Mouse (Mus musculus): ENCODE results near the gene Gpam. TPM values are rescaled to one million over a fixed set of nuclear protein-coding genes. Genes with fewer than 3 reads are reported as not detected.

The Gpam gene
- polyA plus RNA-seq, 1 experiment from 2014 or later: 23.6 TPM

DNA sequence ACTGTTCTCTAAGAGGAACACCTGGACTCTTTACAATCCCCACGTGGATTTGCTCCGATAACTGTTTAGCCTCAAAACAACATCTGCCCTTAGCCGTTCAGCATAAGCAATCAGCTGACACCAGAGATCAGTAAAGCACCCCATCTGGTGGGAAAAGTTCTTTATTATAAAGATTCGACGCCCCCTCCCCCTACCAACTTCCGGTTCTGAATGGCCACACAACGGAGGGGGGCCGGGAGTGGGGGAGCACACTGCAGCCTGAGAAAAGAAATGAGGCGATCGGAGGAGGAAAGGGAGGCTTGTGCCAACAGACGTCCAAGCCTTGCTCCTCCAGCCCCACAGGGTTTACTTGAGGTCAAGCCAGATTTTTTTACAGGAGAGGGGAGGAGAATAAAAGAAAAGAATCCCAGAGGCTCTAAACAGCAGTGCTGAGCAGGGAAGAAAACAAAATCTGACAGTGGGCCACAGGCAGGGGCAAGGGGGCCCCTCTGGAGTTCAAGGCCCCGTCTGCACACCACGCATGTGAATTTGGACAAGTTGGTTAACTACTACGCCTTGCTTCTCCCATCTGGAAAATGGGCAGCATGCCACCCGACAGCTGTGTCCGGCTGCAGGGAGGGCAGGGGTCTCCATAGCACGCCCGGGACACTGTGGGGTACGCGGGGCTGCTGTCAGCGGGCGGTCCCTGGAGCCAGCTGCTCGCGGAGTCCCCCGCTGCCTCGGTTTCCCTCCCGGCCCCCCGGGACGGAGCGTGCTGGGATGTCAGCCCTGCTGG, 28.4 kb downstream of the Gpam start:
- peak overlapping the region; percentile 94 for H3K27ac ChIP-seq (replicated peaks)
- no peaks in the 10 kb centered on the region for H3K9me3 ChIP-seq
- H3K4me3 ChIP-seq: peak overlapping the region; percentile 71
- peak overlapping the region; percentile 88 for H3K4me2 ChIP-seq
- peak overlapping the region; percentile 90 for H3K9ac ChIP-seq
- WGBS: 1% methylated on average over 30 of the region's 30 CpGs
- H3K27me3 ChIP-seq: no peaks in the 10 kb centered on the region
- ATAC-seq (ENCODE audit: low FRiP score, low read depth): peak; percentile 80
- peaks cover 9% of the 10 kb centered on the region; the same call in 1 of the 2 replicates for H3K36me3 ChIP-seq
- H3K4me1 ChIP-seq (replicated peaks): peaks cover 22% of the 10 kb centered on the region

DNA sequence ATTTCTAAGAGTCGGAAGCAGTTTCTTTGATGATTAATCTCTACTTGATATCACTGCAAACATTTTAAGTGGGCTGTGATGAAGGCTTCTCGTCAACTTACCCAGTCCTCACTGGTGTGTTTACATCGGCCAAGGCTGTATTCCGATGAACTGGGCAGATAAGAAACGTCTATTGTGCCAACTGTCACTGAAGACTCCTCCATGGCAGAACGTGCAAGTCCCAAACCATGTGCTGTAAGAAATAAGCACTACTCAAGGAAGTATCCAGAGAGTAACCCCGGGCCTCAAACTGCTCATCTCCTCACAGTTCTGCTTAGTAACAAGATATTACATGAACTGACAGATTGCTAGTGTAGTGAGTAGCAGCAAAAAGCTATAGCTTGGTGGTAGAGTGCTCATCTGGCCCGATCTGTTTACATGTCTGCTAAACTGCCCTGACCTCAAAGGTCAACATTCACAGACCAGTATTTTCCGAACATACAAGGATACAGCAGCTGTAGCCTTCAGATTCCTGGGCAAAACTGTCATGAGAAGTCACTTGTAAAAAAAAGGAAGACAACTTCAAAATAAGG, 29.6 kb downstream of the Gpam start:
- 68% methylated on average over 9 of the region's 9 CpGs for WGBS
- no peak overlapping the region for H3K9ac ChIP-seq
- peak overlapping the region; percentile 88 for H3K4me2 ChIP-seq
- no peaks in the 10 kb centered on the region for H3K9me3 ChIP-seq
- ATAC-seq (ENCODE audit: low FRiP score, low read depth): no peak
- H3K4me1 ChIP-seq (replicated peaks): peaks cover 22% of the 10 kb centered on the region
- no peak overlapping the region for H3K27ac ChIP-seq (replicated peaks)
- peaks cover 17% of the 10 kb centered on the region; the same call in 1 of the 2 replicates for H3K36me3 ChIP-seq
- H3K4me3 ChIP-seq: no peak overlapping the region
- H3K27me3 ChIP-seq: no peaks in the 10 kb centered on the region

DNA sequence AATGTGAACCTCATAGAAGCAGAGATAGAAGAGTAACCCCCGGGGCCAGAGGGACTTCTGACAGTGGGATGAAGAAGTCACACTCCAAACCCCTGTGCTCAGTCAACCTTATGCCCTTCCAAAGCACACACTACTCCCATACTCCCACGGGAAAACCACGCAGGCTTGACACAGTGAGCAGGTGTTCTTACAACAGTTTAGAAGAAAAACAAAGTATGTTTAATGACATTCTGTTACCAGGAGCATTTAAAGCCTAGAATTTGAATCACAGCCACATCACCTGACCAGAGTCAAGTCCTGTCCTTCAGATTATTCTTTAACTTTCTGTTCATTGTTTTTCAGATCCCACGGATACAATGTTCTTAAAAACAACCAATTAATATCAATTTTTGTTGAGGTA, 30.4 kb downstream of the Gpam start:
- Histone ChIP-seq H3K36me3 (peaks cover 19% of the 10 kb centered on the region; the same call in 1 of the 2 replicates), H3K27ac (replicated peaks) (no peak overlapping the region)
- WGBS: 77% methylated on average over 4 of the region's 4 CpGs

DNA sequence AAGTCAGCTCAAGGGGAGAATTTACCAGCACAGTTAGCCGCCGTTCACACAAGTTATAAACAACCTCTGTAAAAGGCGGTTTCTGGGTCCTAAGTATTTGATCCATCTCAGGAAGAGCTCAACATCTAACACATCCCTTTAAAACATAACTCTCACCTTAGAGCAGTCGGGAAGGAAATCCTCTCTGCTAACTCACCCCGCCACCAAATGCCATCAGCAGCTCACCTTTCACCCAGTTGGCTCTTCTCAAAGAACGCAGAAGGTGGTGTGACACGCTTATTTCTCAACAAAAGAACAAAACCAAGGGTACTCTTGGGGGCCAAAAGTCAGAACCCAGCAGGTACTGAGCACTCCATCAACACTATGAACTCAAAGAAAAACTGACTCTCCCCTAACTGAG, 31.5 kb downstream of the Gpam start:
- no peak overlapping the region for H3K27ac ChIP-seq (replicated peaks)
- no peaks in the 10 kb centered on the region for H3K27me3 ChIP-seq
- 75% methylated on average over 7 of the region's 7 CpGs for WGBS

More for the DNA sequence above, 30.4 kb downstream of the Gpam start:
- ATAC-seq (ENCODE audit: low FRiP score, low read depth): no peak
- no peaks in the 10 kb centered on the region for H3K9me3 ChIP-seq
- no peak overlapping the region for H3K4me2 ChIP-seq
- no peak overlapping the region for H3K9ac ChIP-seq
- peaks cover 22% of the 10 kb centered on the region for H3K4me1 ChIP-seq (replicated peaks)
- no peak overlapping the region for H3K4me3 ChIP-seq
- no peaks in the 10 kb centered on the region for H3K27me3 ChIP-seq

DNA sequence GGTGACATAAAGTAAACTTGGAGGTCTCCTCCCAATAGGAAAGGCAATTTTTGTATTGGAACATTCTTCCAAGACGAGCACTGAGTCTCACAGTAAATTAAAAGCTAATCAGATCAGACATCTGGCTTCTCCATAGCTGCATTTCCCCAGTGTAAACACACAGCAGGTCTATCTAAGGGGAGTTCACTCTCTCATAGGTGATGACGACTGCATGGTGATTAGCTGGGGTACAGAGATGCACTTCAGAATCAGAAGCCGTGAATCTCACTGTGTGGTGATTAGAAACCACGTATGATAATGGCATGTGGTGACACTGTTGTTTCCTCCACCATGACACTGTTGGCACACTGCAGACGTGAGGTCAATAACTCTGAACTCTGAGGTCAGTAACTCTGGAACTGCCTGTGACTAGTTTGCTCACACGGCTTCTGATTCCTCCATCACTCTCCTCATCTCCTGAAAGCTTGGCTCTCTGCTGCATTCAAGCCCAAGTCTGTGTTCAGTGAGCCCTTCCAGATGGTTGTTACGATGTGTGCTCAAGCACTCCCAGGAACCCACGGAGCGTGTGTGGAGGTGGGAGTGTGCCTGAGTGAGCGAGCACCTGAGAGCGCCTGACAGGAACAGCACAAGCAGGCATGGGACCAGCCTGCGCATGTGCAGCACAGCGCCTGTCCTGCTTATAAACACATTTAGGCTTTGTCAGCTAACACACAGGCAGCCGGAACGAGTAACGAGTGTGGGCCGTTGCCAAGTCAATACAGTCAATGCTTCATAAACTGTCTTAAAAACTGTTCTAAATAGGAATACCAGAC, 35.2 kb downstream of the Gpam start:
- ATAC-seq (ENCODE audit: low FRiP score, low read depth): 0 out of 2 replicates have a peak, but pooled peaks have one; percentile 51
- H3K4me1 ChIP-seq (replicated peaks): no peaks in the 10 kb centered on the region
- no peak overlapping the region for H3K9ac ChIP-seq
- H3K9me3 ChIP-seq: no peaks in the 10 kb centered on the region
- H3K36me3 ChIP-seq: peaks cover 45% of the 10 kb centered on the region
- no peak overlapping the region for H3K27ac ChIP-seq (replicated peaks)
- no peak overlapping the region for H3K4me3 ChIP-seq
- no peak overlapping the region for H3K4me2 ChIP-seq
- WGBS: 80% methylated on average over 17 of the region's 17 CpGs
- H3K27me3 ChIP-seq: no peaks in the 10 kb centered on the region

More for the DNA sequence above, 31.5 kb downstream of the Gpam start:
- Histone ChIP-seq H3K9me3 (no peaks in the 10 kb centered on the region), H3K4me1 (replicated peaks) (peaks cover 22% of the 10 kb centered on the region), H3K4me2 (no peak overlapping the region), H3K9ac (no peak overlapping the region), H3K4me3 (no peak overlapping the region), H3K36me3 (peaks cover 19% of the 10 kb centered on the region; the same call in 1 of the 2 replicates)
- no peak for ATAC-seq (ENCODE audit: low FRiP score, low read depth)

DNA sequence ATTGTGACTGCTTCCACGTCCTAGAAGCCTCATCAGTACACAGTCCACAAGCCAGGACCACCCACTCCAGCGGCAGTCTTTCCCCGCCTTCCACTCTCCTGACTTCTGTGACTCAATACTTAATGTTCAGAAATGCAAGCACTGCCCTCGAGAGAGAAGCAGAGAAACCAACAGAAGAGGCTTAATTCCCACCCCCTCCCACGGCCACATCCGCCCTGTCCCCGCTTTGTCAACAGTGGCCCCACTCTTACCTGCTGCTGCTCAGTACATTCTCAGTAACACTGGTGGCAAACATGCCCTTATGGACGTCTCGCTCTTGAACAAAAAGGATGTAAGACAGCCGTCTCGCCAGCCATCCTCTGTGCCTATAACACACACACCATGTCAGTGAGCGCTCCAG, 36.2 kb downstream of the Gpam start:
- no peak overlapping the region for H3K4me2 ChIP-seq
- ATAC-seq (ENCODE audit: low FRiP score, low read depth): no peak
- 90% methylated on average over 12 of the region's 12 CpGs for WGBS
- no peak overlapping the region for H3K9ac ChIP-seq
- no peak overlapping the region for H3K4me3 ChIP-seq
- H3K9me3 ChIP-seq: no peaks in the 10 kb centered on the region
- H3K36me3 ChIP-seq: peaks cover 53% of the 10 kb centered on the region
- no peak overlapping the region for H3K27ac ChIP-seq (replicated peaks)
- H3K27me3 ChIP-seq: no peaks in the 10 kb centered on the region
- no peaks in the 10 kb centered on the region for H3K4me1 ChIP-seq (replicated peaks)

DNA sequence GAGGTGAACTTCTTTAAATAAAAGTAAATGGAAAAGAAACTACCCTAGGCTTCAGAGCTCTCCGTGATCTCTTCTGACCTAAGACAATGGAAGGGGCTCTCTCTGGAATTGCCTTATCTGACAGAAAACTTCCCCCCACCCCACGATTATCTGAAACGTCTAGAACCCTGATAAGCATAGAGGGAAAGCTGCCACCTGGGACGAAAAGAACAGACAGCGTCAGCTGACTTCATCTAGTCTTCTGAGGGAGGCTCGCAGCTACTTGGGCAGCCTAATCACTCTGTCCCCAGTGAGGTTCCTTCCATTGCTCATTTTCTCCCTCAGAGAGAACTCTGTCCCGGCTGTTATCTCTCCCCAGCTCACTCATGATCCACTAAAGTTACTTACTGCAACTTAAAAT, 36.9 kb downstream of the Gpam start:
- Histone ChIP-seq H3K9ac (no peak overlapping the region), H3K27me3 (no peaks in the 10 kb centered on the region), H3K27ac (replicated peaks) (no peak overlapping the region), H3K36me3 (peaks cover 52% of the 10 kb centered on the region), H3K4me1 (replicated peaks) (no peaks in the 10 kb centered on the region), H3K9me3 (no peaks in the 10 kb centered on the region), H3K4me2 (no peak overlapping the region), H3K4me3 (no peak overlapping the region)
- ATAC-seq (ENCODE audit: low FRiP score, low read depth): no peak
- 88% methylated on average over 7 of the region's 7 CpGs for WGBS

DNA sequence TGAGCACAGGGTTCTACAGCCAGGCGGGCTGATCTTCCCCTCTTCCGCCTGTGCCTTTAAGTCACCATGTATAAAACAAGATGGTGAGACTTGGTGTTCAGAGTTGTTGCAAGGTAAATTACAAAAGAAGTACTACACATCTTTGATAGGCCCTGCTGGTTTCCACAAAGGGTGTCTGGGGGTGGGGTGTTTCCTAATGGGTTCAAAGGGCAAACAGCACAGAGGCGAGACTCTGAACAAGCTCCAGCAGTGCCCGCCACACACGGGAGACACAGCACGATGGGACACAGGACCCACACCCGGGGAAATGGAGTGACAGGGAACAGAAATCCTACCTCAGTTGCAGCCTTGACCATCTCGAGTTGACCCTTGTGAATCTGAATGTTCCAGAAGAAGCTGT, 39.3 kb downstream of the Gpam start:
- peaks cover 67% of the 10 kb centered on the region for H3K36me3 ChIP-seq
- 85% methylated on average over 8 of the region's 8 CpGs for WGBS
- H3K4me3 ChIP-seq: no peak overlapping the region
- H3K9me3 ChIP-seq: no peaks in the 10 kb centered on the region
- H3K4me2 ChIP-seq: no peak overlapping the region
- no peak overlapping the region for H3K9ac ChIP-seq
- H3K27me3 ChIP-seq: no peaks in the 10 kb centered on the region
- H3K27ac ChIP-seq (replicated peaks): no peak overlapping the region
- H3K4me1 ChIP-seq (replicated peaks): no peaks in the 10 kb centered on the region
- no peak for ATAC-seq (ENCODE audit: low FRiP score, low read depth)

DNA sequence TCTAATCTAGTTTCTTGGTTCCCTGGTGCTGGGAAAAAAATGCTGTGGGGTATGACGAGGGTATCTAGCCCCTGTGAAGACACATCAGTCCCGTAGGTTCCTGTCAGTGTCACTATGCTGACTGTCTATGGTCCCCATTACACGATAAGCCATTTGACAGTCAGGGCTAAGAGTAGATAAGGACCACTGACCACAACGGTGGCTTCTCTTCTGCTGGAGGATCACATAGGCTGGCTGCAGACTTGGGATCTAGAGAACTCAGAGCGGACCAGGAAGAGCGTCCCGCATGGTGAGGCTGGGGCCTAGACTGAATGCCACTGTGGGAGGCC, 41.2 kb downstream of the Gpam start:
- 92% methylated on average over 7 of the region's 7 CpGs for WGBS
- no peaks in the 10 kb centered on the region for H3K4me1 ChIP-seq (replicated peaks)
- H3K36me3 ChIP-seq: peaks cover 81% of the 10 kb centered on the region
- H3K9me3 ChIP-seq: no peaks in the 10 kb centered on the region
- no peak overlapping the region for H3K9ac ChIP-seq
- H3K4me2 ChIP-seq: no peak overlapping the region
- no peak overlapping the region for H3K4me3 ChIP-seq
- no peak for ATAC-seq (ENCODE audit: low FRiP score, low read depth)
- no peaks in the 10 kb centered on the region for H3K27me3 ChIP-seq
- no peak overlapping the region for H3K27ac ChIP-seq (replicated peaks)

DNA sequence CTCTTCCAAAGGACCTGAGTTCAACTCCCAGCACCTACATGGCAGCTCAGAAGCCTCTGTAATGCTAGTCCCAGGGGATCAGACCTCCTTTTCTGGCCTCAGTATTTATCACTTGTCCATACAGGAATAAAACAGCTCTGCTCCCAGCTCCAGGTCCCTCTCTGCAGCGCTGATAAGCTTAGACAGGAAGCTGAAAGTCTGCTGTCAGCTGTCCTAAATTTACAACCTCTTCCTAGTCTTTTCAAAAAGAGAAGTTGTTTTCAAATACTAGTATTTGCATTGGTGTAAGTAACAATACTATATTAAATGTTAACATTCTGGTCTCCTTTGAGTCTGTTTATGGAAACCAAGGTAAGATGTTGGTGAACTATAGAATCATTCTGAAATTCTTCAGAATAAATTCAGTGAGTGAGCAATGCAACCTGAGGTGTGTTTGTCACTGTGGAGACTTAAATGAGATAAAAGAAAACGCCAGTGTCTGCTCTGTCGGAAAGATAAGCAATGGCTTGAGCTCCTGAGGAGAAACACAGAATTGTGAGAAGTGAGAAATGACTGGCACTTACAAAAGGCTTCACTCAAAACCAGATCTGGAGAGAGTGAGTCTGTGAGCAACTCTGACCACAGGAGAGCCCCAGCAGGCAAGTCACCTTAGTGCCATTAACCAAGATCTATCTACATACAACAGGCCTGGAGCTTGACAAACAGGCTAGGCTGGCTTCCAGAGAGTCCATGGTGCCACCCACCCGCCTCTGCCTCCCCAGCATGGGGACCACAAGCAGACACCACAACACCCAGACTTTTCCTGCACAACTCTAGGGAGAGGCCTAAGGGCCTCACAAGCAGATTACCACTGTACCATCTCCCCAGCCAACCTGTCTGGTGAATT, 41.8 kb downstream of the Gpam start:
- WGBS: 91% methylated on average over 4 of the region's 4 CpGs
- H3K9me3 ChIP-seq: no peaks in the 10 kb centered on the region
- H3K9ac ChIP-seq: no peak overlapping the region
- no peak for ATAC-seq (ENCODE audit: low FRiP score, low read depth)
- H3K27me3 ChIP-seq: no peaks in the 10 kb centered on the region
- H3K4me2 ChIP-seq: no peak overlapping the region
- no peak overlapping the region for H3K4me3 ChIP-seq
- no peaks in the 10 kb centered on the region for H3K4me1 ChIP-seq (replicated peaks)
- H3K27ac ChIP-seq (replicated peaks): no peak overlapping the region
- H3K36me3 ChIP-seq: peaks cover 81% of the 10 kb centered on the region

DNA sequence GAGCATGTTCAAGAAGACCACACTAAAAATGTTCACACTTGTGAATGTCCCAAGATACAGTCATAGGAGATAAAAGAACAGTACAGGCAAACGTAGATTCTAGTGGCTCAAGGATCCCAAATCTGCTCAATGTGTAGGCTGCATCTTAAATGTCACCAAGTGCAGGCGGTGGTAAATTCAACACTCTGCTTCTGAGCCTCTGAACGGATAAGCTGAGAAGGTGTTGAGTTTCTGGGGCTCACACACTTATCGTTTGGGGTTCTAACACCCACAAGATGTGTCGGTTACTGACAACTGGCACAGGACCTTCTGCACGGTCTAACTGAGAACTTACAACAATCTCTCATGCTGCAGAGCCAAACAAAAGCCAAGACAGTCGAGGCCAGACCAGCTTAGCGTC, 50.2 kb downstream of the Gpam start:
- no peak overlapping the region for H3K9ac ChIP-seq
- H3K4me1 ChIP-seq (replicated peaks): no peaks in the 10 kb centered on the region
- 58% methylated on average over 8 of the region's 8 CpGs for WGBS
- H3K27ac ChIP-seq (replicated peaks): no peak overlapping the region
- no peak overlapping the region for H3K4me3 ChIP-seq
- H3K4me2 ChIP-seq: no peak overlapping the region
- H3K9me3 ChIP-seq: no peaks in the 10 kb centered on the region
- ATAC-seq (ENCODE audit: low FRiP score, low read depth): no peak
- H3K27me3 ChIP-seq: no peaks in the 10 kb centered on the region
- H3K36me3 ChIP-seq: peaks cover 74% of the 10 kb centered on the region

All from hindbrain, embryonic 15.5 days (tissue).